ENCODE assay signal across 11 mouse cellular contexts in genomic region chr2:31204677-31205076, GRCm38 (mm10).
"Had no signal": no experiment of that assay in that cellular context is flagged by ENCODE, and none has a peak within 500 bp of the region (broad histone marks: within the 10 kb centered on the region; RNA-seq: fewer than 3 reads in every experiment).

No protein-coding gene starts in this region.

- H3K27ac ChIP-seq: limb, embryonic 13.5 days; liver, embryonic 14.5 days; midbrain, embryonic 12.5 days; neural tube, embryonic 13.5 days had no signal

- H3K9me3 ChIP-seq: limb, embryonic 13.5 days; midbrain, embryonic 12.5 days; neural tube, embryonic 13.5 days had no signal

- H3K27me3 ChIP-seq: limb, embryonic 13.5 days; midbrain, embryonic 12.5 days; neural tube, embryonic 13.5 days had no signal

- H3K4me3 ChIP-seq: limb, embryonic 13.5 days; midbrain, embryonic 12.5 days; neural tube, embryonic 13.5 days had no signal

- ATAC-seq: midbrain, embryonic 16.5 days had no signal

- DNase-seq: kidney, postnatal 36 days; layer of hippocampus, adult 9-11 months; layer of hippocampus, postnatal 36 days; lung, adult 18-20 months; retina, postnatal 1 day; thymus, postnatal 36 days had no signal

- H3K4me2 ChIP-seq: limb, embryonic 13.5 days; midbrain, embryonic 12.5 days; neural tube, embryonic 13.5 days had no signal

- H3K9ac ChIP-seq: limb, embryonic 13.5 days; liver, embryonic 14.5 days; midbrain, embryonic 12.5 days; neural tube, embryonic 13.5 days had no signal
